Mouse (Mus musculus) kidney, embryonic 15.5 days (tissue): ENCODE measurements around the gene Aprt. TPM values are rescaled to one million over a fixed set of nuclear protein-coding genes. Genes with fewer than 3 reads are reported as not detected.

Source experiments
- ATAC-seq: fragments of 200-750 bp; cut with Nextera tagmentation; replicated peaks from 2 replicates; pipeline ENCODE4 v1.8.0; 2017; ENCODE audit warnings: moderate TSS enrichment; ENCODE audit not compliant: low FRiP score
- H3K27ac ChIP-seq: fragments of 300-500 bp; sonication (generic); 2 replicates; pipeline ENCODE4 v1.5.1; 2015; ENCODE audit warnings: mild to moderate bottlenecking, inconsistent platforms
- H3K27me3 ChIP-seq: fragments of 300-500 bp; sonication (generic); 2 replicates; pipeline ENCODE4 v1.6.1; 2015; ENCODE audit warnings: inconsistent platforms
- H3K36me3 ChIP-seq: fragments of 300-500 bp; sonication (generic); 2 replicates; pipeline ENCODE4 v1.6.1; 2015; ENCODE audit warnings: inconsistent platforms
- H3K4me1 ChIP-seq: fragments of 300-500 bp; sonication (generic); 2 replicates; pipeline ENCODE4 v1.6.1; 2015; ENCODE audit warnings: inconsistent platforms
- H3K4me2 ChIP-seq: fragments of 300-500 bp; sonication (generic); 2 replicates; pipeline ENCODE4 v1.6.1; 2015; ENCODE audit warnings: moderate library complexity, mild to moderate bottlenecking, inconsistent platforms
- H3K4me3 ChIP-seq: fragments of 300-500 bp; sonication (generic); replicated peaks from 2 replicates; pipeline ENCODE4 v1.5.1; 2015; ENCODE audit warnings: mild to moderate bottlenecking, inconsistent platforms
- H3K9ac ChIP-seq: fragments of 300-500 bp; sonication (generic); 2 replicates; pipeline ENCODE4 v1.6.1; 2015; ENCODE audit warnings: mild to moderate bottlenecking, inconsistent platforms
- H3K9me3 ChIP-seq: fragments of 300-500 bp; sonication (generic); replicated peaks from 2 replicates; pipeline ENCODE4 v1.6.1; 2016; ENCODE audit warnings: inconsistent platforms
- WGBS: fragments of 180-500 bp; shearing (Covaris S2); methylation state at CpG from one replicate; pipeline ENCODE4 v1.1.7; 2015; ENCODE audit warnings: mixed read lengths; 5-methylcytosine and 5-hydroxymethylcytosine counted together
- polyA plus RNA-seq: library from polyadenylated mRNA; unstranded; fragments of >200 nt; fragmentation: Nextera tagmentation; extraction: Ambion mirVana; gene quantifications from 2 replicates; pipeline ENCODE4 v1.2.1, GENCODE M21; 2015

Aprt gene
- polyA plus RNA-seq, 1 experiment from 2014 or later: 353 TPM

DNA sequence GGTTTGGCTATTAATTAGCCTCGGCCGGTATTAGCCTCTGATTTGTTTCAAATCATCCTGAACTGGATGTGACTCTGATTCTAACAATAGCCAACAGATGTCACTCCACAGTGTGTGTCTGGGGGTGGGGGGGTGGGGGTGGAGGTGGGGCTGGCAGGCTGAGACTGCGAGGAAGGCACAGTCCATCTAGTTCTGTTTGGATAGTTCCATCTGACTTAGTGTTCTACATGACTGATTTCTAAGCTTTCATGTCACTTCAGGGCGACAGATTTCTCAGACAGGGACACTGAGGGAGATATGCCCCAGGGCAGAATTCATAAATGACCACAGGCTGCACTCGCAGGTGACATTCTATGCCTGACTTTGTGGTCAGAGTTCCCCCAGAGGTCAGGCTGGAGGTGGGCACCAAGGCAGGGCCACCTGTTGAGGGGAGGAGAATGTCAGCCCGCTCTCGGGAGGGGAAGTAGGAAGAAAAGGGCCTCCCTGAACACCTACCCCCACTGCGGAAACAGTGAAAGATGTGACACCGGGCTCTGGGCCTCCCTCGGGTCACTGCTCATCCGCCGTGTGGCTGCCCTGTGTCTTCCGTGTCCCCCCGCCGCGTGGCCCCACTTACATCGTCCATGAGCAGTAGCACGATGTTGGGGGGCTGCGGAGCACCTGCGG lies 34.0 kb upstream of the Aprt start:
- H3K27me3 ChIP-seq: no peaks in the 10 kb centered on the region
- peak overlapping the region; percentile 83 for H3K4me2 ChIP-seq
- H3K9me3 ChIP-seq: no peaks in the 10 kb centered on the region
- peaks cover 12% of the 10 kb centered on the region; the same call in 1 of the 2 replicates for H3K36me3 ChIP-seq
- H3K4me1 ChIP-seq: peaks cover 25% of the 10 kb centered on the region
- 2% methylated on average over 20 of the region's 20 CpGs for WGBS
- H3K4me3 ChIP-seq: peak overlapping the region; percentile 77
- H3K9ac ChIP-seq: peak overlapping the region; percentile 53
- ATAC-seq: peak; percentile 66
- H3K27ac ChIP-seq: peak overlapping the region; percentile 90

DNA sequence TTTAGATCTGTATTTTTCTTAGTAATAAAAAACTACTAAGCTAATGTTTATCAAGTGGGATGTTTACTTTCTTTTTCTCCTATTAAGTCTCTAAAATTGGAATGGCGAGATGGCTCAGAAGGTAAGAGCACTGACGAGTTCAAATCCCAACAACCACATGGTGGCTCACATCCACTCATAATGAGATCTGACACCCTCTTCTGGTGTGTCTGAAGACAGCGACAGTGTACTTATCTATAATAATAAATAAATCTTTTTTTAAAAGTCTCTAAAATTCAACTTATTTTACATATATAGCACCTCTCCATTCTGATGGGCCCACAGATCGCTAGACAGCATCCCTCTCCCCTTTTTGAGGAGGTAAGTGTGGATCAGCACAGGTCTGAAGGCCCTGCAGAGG lies 33.5 kb upstream of the Aprt start:
- peak overlapping the region; percentile 75; the same call in 1 of the 2 replicates for H3K27ac ChIP-seq
- WGBS: 57% methylated on average over 4 of the region's 4 CpGs
- no peaks in the 10 kb centered on the region for H3K27me3 ChIP-seq
- peaks cover 24% of the 10 kb centered on the region for H3K4me1 ChIP-seq
- no peak for ATAC-seq
- peaks cover 10% of the 10 kb centered on the region; the same call in 1 of the 2 replicates for H3K36me3 ChIP-seq
- no peaks in the 10 kb centered on the region for H3K9me3 ChIP-seq
- H3K4me3 ChIP-seq: peak overlapping the region; percentile 77
- H3K4me2 ChIP-seq: peak overlapping the region; percentile 83
- H3K9ac ChIP-seq: no peak overlapping the region

DNA sequence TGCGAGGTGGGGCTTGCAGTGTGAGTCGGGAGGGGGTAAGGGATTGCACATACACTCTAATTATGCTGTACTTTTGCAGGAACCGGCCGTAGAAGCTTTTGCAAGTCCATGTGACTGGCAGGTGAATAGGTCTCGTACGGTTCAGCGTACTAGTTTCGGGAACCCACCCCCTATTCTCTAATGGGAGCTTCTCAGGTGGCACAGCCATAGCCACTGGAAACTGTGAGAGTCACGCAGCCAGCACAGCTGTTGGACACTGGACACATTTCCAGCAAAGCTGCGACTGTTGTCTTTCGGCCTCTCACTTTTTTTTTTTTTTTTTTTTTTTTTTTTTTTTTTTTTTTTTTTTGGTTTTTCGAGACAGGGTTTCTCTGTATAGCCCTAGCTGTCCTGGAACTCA lies 30.1 kb upstream of the Aprt start:
- H3K4me2 ChIP-seq: no peak overlapping the region
- 82% methylated on average over 11 of the region's 12 CpGs for WGBS
- H3K4me3 ChIP-seq: no peak overlapping the region
- no peak overlapping the region for H3K27ac ChIP-seq
- no peak overlapping the region for H3K9ac ChIP-seq
- no peaks in the 10 kb centered on the region for H3K27me3 ChIP-seq
- peaks cover 14% of the 10 kb centered on the region for H3K4me1 ChIP-seq
- peaks cover 6% of the 10 kb centered on the region; the same call in 1 of the 2 replicates for H3K36me3 ChIP-seq
- H3K9me3 ChIP-seq: no peaks in the 10 kb centered on the region
- ATAC-seq: no peak

DNA sequence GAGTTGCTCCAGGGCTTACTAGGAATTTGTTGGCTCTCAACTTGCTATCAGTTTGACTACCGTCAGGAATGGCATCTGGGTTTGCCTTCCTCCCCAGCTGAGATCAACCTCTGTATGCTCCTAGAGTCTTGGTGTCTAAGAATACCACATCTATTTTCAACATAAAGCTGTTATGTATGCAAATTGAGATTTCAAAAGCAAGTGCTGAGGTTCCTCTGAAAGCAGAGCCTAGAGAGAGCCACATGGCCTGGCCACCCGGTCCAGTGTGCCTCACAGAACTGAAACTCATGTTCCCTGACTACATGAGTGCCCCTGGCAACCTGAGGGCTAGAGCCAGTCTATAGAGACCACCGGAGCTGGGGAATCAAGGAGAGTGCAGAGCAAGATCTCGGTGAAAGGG lies 28.7 kb upstream of the Aprt start:
- H3K9ac ChIP-seq: no peak overlapping the region
- peaks cover 7% of the 10 kb centered on the region; the same call in 1 of the 2 replicates for H3K36me3 ChIP-seq
- H3K4me3 ChIP-seq: no peak overlapping the region
- no peak for ATAC-seq
- no peak overlapping the region for H3K27ac ChIP-seq
- H3K27me3 ChIP-seq: no peaks in the 10 kb centered on the region
- H3K4me1 ChIP-seq: peaks cover 8% of the 10 kb centered on the region
- no peaks in the 10 kb centered on the region for H3K9me3 ChIP-seq
- WGBS: 69% methylated on average over 4 of the region's 4 CpGs
- H3K4me2 ChIP-seq: no peak overlapping the region

DNA sequence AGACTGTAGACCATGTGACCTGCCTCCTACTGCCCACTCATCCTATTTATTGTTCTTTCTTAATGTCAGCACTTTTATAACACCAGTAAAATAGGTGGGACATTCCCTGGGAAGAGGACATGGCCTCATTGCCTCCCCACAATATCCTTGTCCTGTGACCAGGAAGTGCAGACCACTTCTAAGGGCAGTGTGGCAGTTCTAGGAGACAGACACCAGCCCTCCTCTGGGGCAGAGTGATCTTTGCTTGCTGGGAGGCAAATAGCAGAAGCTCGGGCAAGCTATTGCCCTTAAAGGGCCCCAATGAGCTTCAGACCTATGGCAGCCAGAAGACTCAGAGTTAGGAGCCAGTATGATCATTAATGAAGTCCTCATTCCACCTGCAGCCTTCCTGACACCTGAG lies 27.9 kb upstream of the Aprt start:
- Histone ChIP-seq H3K27ac (no peak overlapping the region), H3K36me3 (peaks cover 11% of the 10 kb centered on the region; the same call in 1 of the 2 replicates), H3K9ac (no peak overlapping the region), H3K9me3 (no peaks in the 10 kb centered on the region), H3K4me3 (no peak overlapping the region), H3K4me1 (0 out of 2 replicates have a peak, but pooled peaks cover 3% of the 10 kb centered on the region), H3K27me3 (no peaks in the 10 kb centered on the region), H3K4me2 (no peak overlapping the region)
- WGBS: 29% methylated on average over 1 of the region's 1 CpGs
- ATAC-seq: no peak

DNA sequence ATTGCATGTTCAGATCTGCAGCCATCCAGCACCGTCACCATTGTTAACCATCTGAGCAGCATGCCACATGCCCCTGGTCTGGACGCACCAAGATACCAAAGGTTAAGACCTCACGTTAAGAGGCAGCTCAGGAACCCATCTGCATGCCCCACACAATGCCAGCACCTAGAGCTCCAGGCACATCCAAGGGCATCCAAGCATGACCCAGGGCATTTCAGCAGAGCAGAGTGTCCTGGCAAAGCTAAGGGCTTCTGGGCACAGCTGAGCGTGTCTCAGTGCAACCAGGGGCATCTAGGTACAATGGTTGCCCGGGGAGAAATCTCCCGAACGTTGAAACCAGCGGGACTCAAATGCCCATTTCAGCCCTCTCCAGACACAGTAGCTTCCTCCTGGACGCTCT lies 24.0 kb upstream of the Aprt start:
- no peak overlapping the region for H3K4me2 ChIP-seq
- no peak overlapping the region for H3K27ac ChIP-seq
- no peak for ATAC-seq
- H3K4me3 ChIP-seq: no peak overlapping the region
- H3K4me1 ChIP-seq: 0 out of 2 replicates have a peak, but pooled peaks cover 3% of the 10 kb centered on the region
- 85% methylated on average over 9 of the region's 9 CpGs for WGBS
- H3K9ac ChIP-seq: no peak overlapping the region
- H3K36me3 ChIP-seq: peaks cover 28% of the 10 kb centered on the region
- H3K27me3 ChIP-seq: no peaks in the 10 kb centered on the region
- H3K9me3 ChIP-seq: no peaks in the 10 kb centered on the region

DNA sequence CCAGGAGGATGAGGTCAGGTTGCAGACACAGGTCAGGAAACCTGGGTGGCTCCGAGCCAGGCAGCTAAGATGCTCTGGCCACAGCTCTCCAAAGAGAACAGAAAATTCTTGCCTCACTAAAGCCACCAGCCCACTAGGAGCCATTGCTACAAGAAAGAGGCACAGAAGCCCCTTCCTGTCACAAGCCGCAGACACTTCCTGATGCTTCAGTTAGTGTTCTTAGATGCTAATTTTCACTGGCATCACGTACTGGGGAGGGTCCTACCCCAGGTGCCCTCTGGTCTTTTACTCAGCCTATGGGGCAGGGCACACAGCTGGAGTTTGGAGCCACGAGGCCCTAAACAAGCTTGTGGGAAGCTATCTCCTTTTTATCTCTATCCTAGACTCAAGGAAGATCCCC lies 19.3 kb upstream of the Aprt start:
- no peak for ATAC-seq
- Histone ChIP-seq H3K4me2 (no peak overlapping the region), H3K4me3 (no peak overlapping the region), H3K4me1 (peaks cover 4% of the 10 kb centered on the region; the same call in 1 of the 2 replicates), H3K9me3 (no peaks in the 10 kb centered on the region), H3K9ac (no peak overlapping the region), H3K36me3 (peaks cover 25% of the 10 kb centered on the region), H3K27me3 (no peaks in the 10 kb centered on the region), H3K27ac (no peak overlapping the region)
- 56% methylated on average over 4 of the region's 4 CpGs for WGBS

- Histone ChIP-seq H3K27me3 (no peaks in the 10 kb centered on the region), H3K36me3 (peaks cover 18% of the 10 kb centered on the region), H3K27ac (no peak overlapping the region), H3K4me2 (no peak overlapping the region), H3K4me1 (peaks cover 4% of the 10 kb centered on the region; the same call in 1 of the 2 replicates), H3K9ac (no peak overlapping the region), H3K4me3 (no peak overlapping the region), H3K9me3 (no peaks in the 10 kb centered on the region)
- 78% methylated on average over 19 of the region's 19 CpGs for WGBS
- no peak for ATAC-seq
Measured at GRCm38 (mm10) chr8:122593783-122594507, 17.2 kb upstream of the Aprt start.

DNA sequence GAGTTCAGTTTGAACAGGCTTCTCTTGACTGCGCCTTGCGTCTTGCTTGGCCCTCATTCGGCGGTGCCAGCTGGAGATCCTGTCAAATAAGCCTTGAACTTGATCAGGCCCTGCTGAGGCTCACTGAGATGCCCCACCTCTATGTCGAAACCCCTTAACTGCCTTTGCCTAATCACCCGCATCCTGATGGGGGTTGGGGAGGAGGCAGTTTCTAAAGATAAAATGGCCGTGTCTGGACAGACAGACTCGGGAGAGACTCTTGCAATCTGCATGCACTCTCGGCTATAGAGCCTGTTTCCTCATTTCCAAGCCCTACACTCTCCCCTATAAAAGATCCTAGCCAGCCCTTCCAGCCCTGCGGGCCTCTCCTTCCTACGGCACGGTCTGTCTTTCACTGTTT lies 16.5 kb upstream of the Aprt start:
- no peak overlapping the region for H3K27ac ChIP-seq
- no peak overlapping the region for H3K4me2 ChIP-seq
- no peak for ATAC-seq
- no peaks in the 10 kb centered on the region for H3K9me3 ChIP-seq
- H3K4me3 ChIP-seq: no peak overlapping the region
- WGBS: 53% methylated on average over 12 of the region's 12 CpGs
- H3K36me3 ChIP-seq: peaks cover 12% of the 10 kb centered on the region
- no peaks in the 10 kb centered on the region for H3K27me3 ChIP-seq
- H3K9ac ChIP-seq: no peak overlapping the region
- H3K4me1 ChIP-seq: peaks cover 4% of the 10 kb centered on the region; the same call in 1 of the 2 replicates

DNA sequence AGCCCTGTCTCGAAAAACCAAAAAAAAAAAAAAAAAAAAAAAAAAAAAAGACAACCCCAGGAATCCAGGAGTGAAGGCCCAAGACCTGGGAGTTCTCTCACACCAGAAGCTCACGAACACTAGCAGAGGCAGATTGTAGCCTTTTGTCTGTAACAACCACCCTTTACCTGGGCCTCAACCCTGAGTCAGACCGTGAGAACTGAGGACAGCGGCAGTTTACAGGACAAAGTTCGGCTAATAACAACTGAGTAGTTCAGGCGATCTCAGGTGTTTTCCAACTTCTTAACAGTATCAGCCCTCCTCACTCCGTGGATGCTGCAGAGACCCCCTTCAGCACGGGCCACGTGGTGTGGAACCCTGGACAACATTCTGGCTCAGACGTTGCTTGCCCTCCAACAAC lies 10.0 kb upstream of the Aprt start:
- H3K27ac ChIP-seq: no peak overlapping the region
- no peak overlapping the region for H3K4me2 ChIP-seq
- peaks cover 28% of the 10 kb centered on the region for H3K4me1 ChIP-seq
- no peak for ATAC-seq
- no peak overlapping the region for H3K9ac ChIP-seq
- WGBS: 81% methylated on average over 10 of the region's 10 CpGs
- H3K4me3 ChIP-seq: no peak overlapping the region
- no peaks in the 10 kb centered on the region for H3K36me3 ChIP-seq
- no peaks in the 10 kb centered on the region for H3K27me3 ChIP-seq
- no peaks in the 10 kb centered on the region for H3K9me3 ChIP-seq

GRCm38 (mm10) chr8:122586171-122586570 lies 9.5 kb upstream of the Aprt start:
- Histone ChIP-seq H3K9me3 (no peaks in the 10 kb centered on the region), H3K4me3 (no peak overlapping the region), H3K27me3 (no peaks in the 10 kb centered on the region), H3K27ac (no peak overlapping the region), H3K36me3 (no peaks in the 10 kb centered on the region), H3K9ac (no peak overlapping the region), H3K4me1 (peaks cover 28% of the 10 kb centered on the region), H3K4me2 (no peak overlapping the region)
- 53% methylated on average over 7 of the region's 7 CpGs for WGBS
- no peak for ATAC-seq

- H3K9ac ChIP-seq: no peak overlapping the region
- ATAC-seq: no peak; the same call in 1 of the 2 replicates
- H3K9me3 ChIP-seq: no peaks in the 10 kb centered on the region
- H3K36me3 ChIP-seq: no peaks in the 10 kb centered on the region
- 33% methylated on average over 14 of the region's 14 CpGs for WGBS
- H3K4me1 ChIP-seq: peaks cover 31% of the 10 kb centered on the region
- H3K27me3 ChIP-seq: no peaks in the 10 kb centered on the region
- no peak overlapping the region for H3K4me3 ChIP-seq
- no peak overlapping the region for H3K27ac ChIP-seq
- H3K4me2 ChIP-seq: no peak overlapping the region
Measured at GRCm38 (mm10) chr8:122585411-122585891, 8.7 kb upstream of the Aprt start.
